Mouse (Mus musculus) gastrocnemius, postnatal 36 days (tissue): Measurements from ENCODE around the gene Mov10. TPM values are rescaled to one million over a fixed set of nuclear protein-coding genes. Genes with fewer than 3 reads are reported as not detected.
"Not testable (repeated sequence)": the region's sequence is repeated elsewhere in the genome, so short reads cannot be mapped to it uniquely, and the experiment has no call there.

Source experiments
- DNase-seq, 2 experiments: peaks; one replicate each; pipeline ENCODE4 v3.0.0; 2022
- intact Hi-C: fragments of 180-260 bp; cut with DNase I; formaldehyde crosslinking; loops from one replicate; pipeline ENCODE4 v1.15.1; 2025
- long read RNA-seq, 2 experiments: library from polyadenylated mRNA; stranded (forward); transcript quantifications; one replicate each; pipeline ENCODE4 v2.0.0; 2021
- total RNA-seq, 2 experiments: library from RNA; stranded (reverse); gene quantifications; 2 replicates each; pipeline ENCODE4 v1.2.3; 2021

The Mov10 gene
- 1 to 10 TPM; 1.3 to 1.7 TPM for total RNA-seq
- long read RNA-seq, experiment 1: 0 reads
- long read RNA-seq, experiment 2: 0 reads

DNA sequence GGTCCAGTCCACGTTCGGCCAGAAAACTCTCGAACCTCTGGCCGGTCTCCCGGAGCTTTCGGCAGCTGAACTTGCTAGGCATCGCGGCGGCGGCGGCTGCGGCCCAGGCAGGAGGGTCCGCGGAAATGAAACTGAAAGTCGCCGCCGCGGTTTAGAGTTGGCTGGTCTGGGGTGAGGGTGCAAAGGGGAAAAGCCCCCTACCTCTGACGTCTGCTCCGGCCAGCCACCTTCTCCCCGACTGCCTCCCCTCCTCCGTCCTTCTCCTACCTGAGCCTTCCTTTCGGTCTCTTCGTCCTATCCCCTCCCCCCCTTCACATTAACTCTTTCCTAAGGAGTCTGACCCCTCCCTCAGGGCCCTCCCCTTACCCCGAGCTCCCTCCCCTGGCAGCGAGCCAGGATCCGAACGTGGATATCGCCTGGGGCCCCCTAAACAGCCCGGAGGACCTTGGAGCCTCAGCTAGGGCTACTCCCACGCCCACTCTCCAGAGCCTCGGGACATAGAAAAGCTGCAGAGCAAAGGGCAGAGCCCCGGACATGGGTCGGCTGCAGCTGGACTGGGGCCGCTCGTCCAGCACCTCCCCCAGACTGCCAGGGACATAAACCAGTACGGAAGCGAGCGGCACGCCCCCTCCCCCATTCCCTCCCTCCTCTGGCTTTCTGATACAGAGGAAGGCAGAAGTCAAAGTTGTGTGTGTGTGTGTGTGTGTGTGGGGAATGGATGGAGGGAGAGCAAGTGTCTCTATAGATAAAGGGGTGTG lies at the start of gene Mov10:
TSS of gene Mov10 (minus strand) at position 573 of the 758 bp plus-strand sequence.
- intact Hi-C loops: loop anchor here (2.0 kb wide), 1 partner anchor 27 kb away; no protein-coding TSS in a partner anchor
- DNase-seq: peak; percentile 49 to 61

DNA sequence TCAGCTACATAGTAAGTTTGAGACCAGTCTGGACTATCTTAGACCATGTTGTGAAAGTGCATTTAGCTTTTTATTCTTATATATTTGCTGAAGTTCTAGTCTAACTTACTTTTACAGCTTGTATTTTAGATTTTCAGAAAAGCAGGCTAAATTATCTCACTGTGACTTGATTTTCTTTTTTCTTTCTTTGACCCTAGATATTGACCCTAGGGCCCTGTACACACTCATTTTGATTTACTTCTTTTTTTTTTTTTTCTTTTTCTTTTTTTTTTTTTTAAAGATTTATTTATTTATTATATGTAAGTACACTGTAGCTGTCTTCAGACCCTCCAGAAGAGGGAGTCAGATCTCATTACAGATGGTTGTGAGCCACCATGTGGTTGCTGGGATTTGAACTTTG lies 48.3 kb upstream of the Mov10 start:
- DNase-seq, intact Hi-C loops: not testable (repeated sequence)

DNA sequence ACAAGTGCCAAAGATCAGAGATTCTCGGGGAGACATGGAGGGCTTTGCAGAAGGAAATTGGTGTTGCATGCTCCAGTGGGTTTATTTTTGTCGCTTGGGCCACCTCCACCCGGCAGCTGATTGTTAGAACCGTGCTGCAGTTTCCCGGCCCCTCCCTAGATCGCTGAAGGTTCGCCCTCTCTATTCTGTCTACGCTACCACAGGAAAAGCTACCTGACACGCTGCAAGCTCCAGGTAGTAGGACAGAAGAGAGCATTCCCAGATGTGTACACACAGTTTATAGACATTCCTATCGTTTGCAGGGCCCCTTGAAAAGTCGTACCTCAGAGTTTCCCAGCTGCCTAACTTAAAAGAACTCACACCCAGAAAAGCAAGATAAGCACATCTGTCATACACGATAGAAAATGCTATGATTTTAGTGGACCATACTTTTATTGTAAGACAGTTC lies 47.0 kb upstream of the Mov10 start:
- DNase-seq: no peak
- intact Hi-C loops: loop anchor here (2.0 kb wide), 1 partner anchor 83 kb away; no protein-coding TSS in a partner anchor

DNA sequence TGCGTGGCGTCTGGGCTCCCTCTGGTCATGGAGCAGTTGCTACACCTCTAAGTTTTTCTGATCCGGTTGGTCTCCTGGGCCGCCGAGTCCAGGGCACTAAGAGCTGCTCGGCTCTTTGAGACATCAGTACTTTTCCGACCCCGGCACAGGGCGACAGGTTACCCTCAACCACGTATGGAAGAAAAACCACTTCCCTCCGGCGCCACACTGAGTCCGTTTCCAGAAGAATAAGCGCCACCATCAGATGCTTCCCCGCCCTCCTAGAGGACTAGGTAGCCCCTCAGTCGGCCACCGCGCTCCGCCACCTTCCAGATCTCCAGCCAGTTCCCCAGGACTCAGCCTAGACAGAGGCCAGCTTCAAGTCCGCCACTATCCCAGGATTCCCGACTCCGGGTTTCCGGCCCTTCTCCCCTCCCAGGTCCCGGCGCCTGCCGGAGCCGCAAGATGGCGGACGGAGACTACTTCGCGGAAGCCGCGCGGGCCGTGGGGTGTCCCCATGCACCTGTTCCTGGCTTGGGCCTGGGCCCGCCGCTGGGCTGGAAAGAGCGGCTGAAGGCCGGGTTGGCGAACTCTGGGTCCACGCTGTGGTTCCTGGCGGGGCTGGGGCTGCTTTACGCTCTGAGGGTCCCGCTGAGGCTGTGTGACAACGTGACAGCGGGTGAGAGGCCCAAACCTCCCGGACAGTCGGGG lies 46.4 kb upstream of the Mov10 start:
- peak; percentile 87 for DNase-seq

DNA sequence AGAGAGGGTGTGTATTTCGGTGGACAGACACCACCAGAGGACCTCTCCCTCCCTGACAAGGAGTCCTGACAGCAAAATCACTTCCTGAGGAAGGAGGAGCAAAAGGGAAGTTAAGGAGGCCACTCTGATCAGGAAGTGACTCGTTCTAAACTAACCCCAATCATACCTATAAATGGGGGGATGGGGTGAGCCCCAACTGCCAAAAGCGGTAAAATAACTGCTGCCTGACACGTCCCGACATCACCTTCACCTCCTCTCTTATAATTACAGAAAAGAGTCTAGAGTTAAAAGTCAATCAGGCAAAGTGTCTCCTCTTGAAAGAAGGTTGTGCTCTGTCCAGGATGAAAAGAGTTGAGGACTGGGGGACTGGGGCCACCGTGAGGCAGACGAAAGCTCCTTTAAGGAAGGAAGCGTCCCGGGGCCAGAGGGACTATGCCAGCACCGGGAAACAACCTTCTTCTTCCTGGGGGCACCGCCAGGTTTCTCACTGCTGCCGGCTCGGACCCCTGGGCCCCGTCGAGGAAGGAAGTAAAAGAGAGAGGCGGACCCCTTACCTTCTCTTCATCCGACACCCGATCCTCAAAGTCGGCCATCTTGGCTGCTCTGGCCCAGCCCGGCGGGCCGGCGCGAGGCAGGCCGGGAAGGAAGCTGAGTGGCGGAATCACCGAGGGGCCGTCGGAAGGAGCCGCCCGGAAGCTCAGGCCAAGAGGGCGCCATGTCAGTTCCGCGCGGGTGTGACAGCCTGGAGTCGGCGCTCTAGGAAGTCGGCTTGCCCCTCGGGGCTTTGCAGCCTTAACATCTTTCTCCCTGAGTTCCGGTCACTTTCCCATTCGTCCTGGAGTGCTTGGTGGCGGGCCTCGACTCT lies 45.7 kb upstream of the Mov10 start, which contains the start of the genes St7l and Capza1:
TSS of gene St7l (plus strand) at position 220 of the 865 bp plus-strand sequence.
TSS of gene Capza1 (minus strand) at position 720 of the 865 bp plus-strand sequence.
- peak; percentile 85 for DNase-seq
- intact Hi-C loops: loop anchor here (2.0 kb wide), 1 partner anchor 81 kb away; no protein-coding TSS in a partner anchor

More for the DNA sequence above, 46.4 kb upstream of the Mov10 start:
- intact Hi-C loops: loop anchor here (2.0 kb wide), 1 partner anchor 82 kb away; no protein-coding TSS in a partner anchor

- intact Hi-C loops: no loop called here
- DNase-seq: no peak
Observed at GRCm38 (mm10) chr3:104858560-104858959, 40.2 kb upstream of the Mov10 start.

- DNase-seq: no peak
- intact Hi-C loops: no loop called here
Observed at GRCm38 (mm10) chr3:104856106-104856505, 37.7 kb upstream of the Mov10 start.

DNA sequence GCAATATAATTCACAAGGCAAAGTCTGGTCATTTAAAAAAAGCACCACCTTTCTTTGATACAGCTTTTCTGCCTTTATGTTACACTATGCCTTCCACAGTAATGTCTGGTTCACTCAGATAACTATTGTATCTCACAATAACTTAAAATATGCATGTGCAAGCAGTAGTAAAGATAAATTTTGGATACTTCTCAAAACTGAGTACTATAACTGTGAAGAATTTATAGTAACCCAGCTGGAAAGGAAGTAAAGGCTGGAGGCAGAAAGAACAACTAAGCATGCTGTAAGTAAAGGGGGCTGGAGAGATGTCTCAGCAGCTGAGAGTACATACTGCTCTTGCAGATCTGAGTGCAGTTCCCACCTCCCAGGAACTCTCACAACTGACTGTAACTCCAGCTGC lies 36.5 kb upstream of the Mov10 start:
- intact Hi-C loops: no loop called here
- no peak for DNase-seq

DNA sequence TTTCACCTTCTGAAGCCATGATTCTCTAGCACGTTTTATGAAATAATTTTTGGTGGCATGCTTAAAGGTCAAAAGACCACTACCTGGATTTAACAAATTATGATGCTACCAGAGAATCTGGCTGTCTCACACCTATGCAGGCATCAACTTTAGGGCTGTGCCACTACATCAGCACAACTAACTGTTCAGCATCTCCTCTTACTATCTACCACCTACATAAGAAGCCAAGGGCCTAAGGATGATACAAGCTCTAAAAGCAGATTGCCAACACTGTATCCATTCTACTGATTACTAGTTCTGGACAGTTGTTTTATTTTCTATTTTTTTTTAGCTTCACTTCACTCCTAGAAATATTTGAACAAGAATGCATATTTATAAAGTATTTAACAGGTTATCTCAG lies 36.1 kb upstream of the Mov10 start:
- intact Hi-C loops: no loop called here
- DNase-seq: no peak

- peak; percentile 9 to 18 for DNase-seq
- intact Hi-C loops: no loop called here
Observed at GRCm38 (mm10) chr3:104846601-104847000, 28.2 kb upstream of the Mov10 start.

DNA sequence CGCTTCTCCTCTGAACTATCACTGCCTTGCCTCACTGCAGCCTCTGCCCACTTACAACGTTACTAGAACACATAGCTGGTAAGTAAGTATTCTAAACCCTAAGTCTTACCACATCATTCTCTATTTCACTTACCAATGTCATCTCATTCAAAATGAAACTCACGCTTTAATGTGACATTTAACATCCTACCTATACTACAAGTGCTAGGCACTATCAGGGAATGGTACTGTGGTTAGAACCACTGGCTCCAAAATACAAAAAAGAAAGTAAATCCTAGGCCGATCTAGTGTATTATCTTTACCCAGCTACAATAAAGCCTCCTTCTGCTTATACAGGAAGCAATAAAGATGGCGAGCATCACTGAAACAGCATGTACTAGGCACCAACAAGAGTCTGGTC lies 22.7 kb upstream of the Mov10 start:
- DNase-seq: no peak
- intact Hi-C loops: no loop called here

- DNase-seq: no peak
- intact Hi-C loops: no loop called here
Observed at GRCm38 (mm10) chr3:104835797-104836196, 17.4 kb upstream of the Mov10 start.

DNA sequence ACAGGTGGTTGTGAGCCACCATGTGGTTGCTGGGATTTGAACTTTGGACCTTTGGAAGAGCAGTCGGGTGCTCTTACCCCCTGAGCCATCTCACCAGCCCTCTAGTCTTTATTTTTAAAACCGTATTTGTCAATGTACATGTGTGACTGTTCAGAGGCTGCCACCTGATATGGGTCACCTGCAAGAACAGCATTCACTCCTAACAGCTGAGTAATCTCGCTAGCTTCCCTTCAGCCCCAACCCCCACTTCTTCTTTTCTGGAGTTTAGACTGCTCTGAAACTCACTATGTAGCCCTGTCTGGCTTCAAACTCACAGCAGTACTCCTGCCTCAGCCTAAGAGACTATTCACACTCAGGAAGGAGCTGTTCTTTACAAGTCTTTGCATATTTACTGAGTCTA lies 4.0 kb upstream of the Mov10 start:
- no peak for DNase-seq
- intact Hi-C loops: no loop called here

DNA sequence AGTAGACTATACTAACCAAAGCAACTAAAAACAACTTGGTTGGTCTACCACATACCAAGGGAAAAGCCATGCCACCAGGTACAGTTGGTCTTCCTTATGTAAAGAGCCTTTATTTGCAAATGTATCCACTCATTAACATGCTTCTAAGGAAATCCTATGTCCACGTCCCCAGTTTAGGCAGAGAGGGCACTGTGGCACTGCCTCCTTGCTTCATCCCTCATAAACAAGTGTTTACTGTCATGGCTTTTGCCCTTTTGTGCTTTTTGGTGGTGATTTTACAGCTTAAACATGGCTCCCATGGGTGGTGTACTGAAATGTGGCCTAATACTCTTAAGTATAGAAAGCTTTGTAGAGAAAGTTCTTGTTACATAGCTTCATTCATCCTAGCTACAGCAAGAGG lies 2.1 kb upstream of the Mov10 start:
- intact Hi-C loops: no loop called here
- no peak for DNase-seq

- intact Hi-C loops: loop anchor here (2.0 kb wide), 1 partner anchor 28 kb away; no protein-coding TSS in a partner anchor
- no peak for DNase-seq
Observed at GRCm38 (mm10) chr3:104818749-104819134, 379 bp upstream of the Mov10 start.

DNA sequence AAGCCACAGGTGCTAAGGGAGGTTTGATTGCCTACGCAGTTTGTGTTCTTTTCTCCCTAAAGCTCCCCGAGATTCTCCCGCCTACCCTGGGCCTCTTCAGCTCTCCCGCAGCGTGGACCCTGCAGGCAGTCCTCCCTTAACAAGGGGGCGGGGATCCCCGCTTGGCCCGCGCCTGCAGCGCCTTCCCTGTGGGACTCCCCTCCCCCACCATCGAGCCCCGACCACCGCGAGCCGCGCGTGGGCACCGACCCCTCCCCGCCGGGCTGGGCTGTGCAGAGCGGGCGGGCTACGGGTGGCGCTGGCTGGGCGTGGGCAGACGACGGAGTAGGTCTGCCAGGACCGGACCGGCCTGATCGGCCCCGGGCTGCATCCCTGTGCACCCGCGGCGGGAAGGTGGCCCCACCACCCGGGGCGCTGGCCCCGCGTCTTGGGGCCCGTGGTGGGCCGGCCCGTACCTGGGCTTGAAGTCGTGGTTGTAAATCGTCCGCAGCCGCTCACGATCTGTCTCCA lies 827 bp downstream of the Mov10 start:
- peak; percentile 29 to 56 for DNase-seq
- intact Hi-C loops: no loop called here

- intact Hi-C loops: no loop called here
- no peak for DNase-seq
Observed at GRCm38 (mm10) chr3:104816130-104816529, 2.2 kb downstream of the Mov10 start.

- no peak for DNase-seq
- intact Hi-C loops: no loop called here
Observed at GRCm38 (mm10) chr3:104815346-104815745, 3.0 kb downstream of the Mov10 start.

DNA sequence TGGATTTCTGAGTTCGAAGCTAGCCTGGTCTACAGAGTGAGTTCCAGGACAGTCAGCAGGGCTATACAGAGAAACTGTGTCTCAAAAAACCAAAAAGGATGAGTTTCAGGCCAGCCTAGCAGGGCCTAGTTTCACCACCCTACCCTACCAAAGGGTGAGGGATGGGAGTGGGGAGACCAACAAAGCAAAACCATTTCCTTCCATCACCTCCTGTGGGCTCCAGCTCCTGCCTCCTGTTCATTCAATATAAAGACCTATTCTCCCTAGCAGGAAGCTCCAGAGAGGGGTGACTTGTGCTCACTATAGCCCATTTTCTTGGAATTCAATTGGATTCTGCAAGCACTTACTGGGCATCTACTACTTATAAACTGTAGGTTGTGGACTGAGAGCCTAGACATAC lies 3.6 kb downstream of the Mov10 start:
- intact Hi-C loops: no loop called here

GRCm38 (mm10) chr3:104813227-104813626 lies 5.1 kb downstream of the Mov10 start:
- DNase-seq, intact Hi-C loops: not testable (repeated sequence)

More for the DNA sequence above, 3.6 kb downstream of the Mov10 start:
- DNase-seq: no peak
